Mouse (Mus musculus) embryonic facial prominence, embryonic 13.5 days (tissue): Measurements from ENCODE around the gene Creb1. TPM values are rescaled to one million over a fixed set of nuclear protein-coding genes. Genes with fewer than 3 reads are reported as not detected.
A peak's percentile ranks its signal among the peaks of the same experiment; 100 is the strongest.

ENCODE experiments used
- ATAC-seq: fragments of 200-750 bp; cut with Nextera tagmentation; 2 replicates; pipeline ENCODE4 v1.8.0; 2017; ENCODE audit warnings: low read depth; ENCODE audit not compliant: insufficient number of reproducible peaks, insufficient read depth, low FRiP score, low TSS enrichment
- H3K27ac ChIP-seq: fragments of 300-500 bp; sonication (generic); 2 replicates; pipeline ENCODE4 v1.5.1; 2015; ENCODE audit warnings: moderate library complexity, mild to moderate bottlenecking, inconsistent platforms
- H3K27me3 ChIP-seq: fragments of 300-500 bp; sonication (generic); 2 replicates; pipeline ENCODE4 v1.6.1; 2015; ENCODE audit warnings: mild to moderate bottlenecking, inconsistent platforms
- H3K36me3 ChIP-seq: fragments of 300-500 bp; sonication (generic); 2 replicates; pipeline ENCODE4 v1.6.1; 2015; ENCODE audit warnings: mild to moderate bottlenecking, inconsistent platforms
- H3K4me1 ChIP-seq: fragments of 300-500 bp; sonication (generic); 2 replicates; pipeline ENCODE4 v1.6.1; 2015; ENCODE audit warnings: inconsistent platforms
- H3K4me2 ChIP-seq: fragments of 300-500 bp; sonication (generic); 2 replicates; pipeline ENCODE4 v1.6.1; 2015; ENCODE audit warnings: moderate library complexity, mild to moderate bottlenecking, inconsistent platforms
- H3K4me3 ChIP-seq: fragments of 300-500 bp; sonication (generic); 2 replicates; pipeline ENCODE4 v1.5.1; 2015; ENCODE audit warnings: mild to moderate bottlenecking, inconsistent platforms
- H3K9ac ChIP-seq: fragments of 300-500 bp; sonication (generic); 2 replicates; pipeline ENCODE4 v1.6.1; 2015; ENCODE audit warnings: mild to moderate bottlenecking, inconsistent platforms
- H3K9me3 ChIP-seq: fragments of 300-500 bp; sonication (generic); 2 replicates; pipeline ENCODE4 v1.6.1; 2016; ENCODE audit warnings: inconsistent platforms
- WGBS: fragments of 180-500 bp; shearing (Covaris S2); methylation state at CpG from one replicate; pipeline ENCODE4 v1.1.7; 2015; ENCODE audit warnings: mixed read lengths; 5-methylcytosine and 5-hydroxymethylcytosine counted together
- polyA plus RNA-seq: library from polyadenylated mRNA; unstranded; fragments of >200 nt; fragmentation: Nextera tagmentation; extraction: Ambion mirVana; gene quantifications from 2 replicates; pipeline ENCODE4 v1.2.1, GENCODE M21; 2015

Creb1 gene
- polyA plus RNA-seq, 1 experiment from 2014 or later = 37.5 TPM

DNA sequence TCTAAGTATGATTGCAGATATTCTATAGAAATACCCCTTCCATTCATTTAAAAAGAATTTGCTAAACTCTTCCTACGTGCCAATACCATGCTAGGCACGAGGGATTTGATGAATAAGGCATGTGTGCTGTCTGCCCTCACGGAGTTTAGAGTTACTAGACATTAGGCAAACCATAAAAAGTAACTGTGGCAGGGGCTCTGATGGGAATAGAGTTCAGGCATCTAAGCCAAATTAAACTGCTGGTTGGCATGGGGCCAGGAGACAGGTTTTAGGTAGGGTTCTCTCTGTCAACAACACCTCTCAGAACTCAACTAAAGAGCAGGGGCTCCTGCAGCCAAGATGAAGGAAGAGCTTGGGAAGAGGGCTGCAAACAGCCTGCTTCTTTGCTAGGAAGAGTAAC lies 10.7 kb upstream of the Creb1 start:
- H3K4me1 ChIP-seq = no peaks in the 10 kb centered on the region
- WGBS = 40% methylated on average over 3 of the region's 3 CpGs
- H3K4me2 ChIP-seq = no peak overlapping the region
- no peaks in the 10 kb centered on the region for H3K36me3 ChIP-seq
- H3K9ac ChIP-seq = no peak overlapping the region
- ATAC-seq = no peak
- H3K4me3 ChIP-seq = no peak overlapping the region
- no peak overlapping the region for H3K27ac ChIP-seq
- H3K27me3 ChIP-seq = no peaks in the 10 kb centered on the region
- H3K9me3 ChIP-seq = no peaks in the 10 kb centered on the region

DNA sequence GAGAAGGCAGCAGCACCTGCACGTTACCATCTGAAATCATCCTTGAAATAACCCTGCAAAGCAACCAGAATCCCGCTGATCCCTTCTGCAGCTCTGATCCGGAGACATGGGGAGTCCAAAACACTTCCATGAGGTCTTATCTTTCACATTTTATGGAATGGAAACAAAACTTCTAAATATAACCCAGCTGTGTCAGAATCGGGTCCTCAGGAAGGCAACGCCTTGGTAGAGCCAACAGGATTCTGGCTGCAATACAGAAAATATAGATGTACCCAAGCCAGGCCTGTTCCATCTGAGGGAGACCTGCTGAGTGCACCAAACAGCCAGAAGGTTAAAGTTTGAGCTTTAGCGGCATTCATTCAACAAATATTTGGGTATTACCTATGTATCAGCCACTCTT lies 9.8 kb upstream of the Creb1 start:
- Histone ChIP-seq H3K4me2 (no peak overlapping the region), H3K9me3 (no peaks in the 10 kb centered on the region), H3K27me3 (no peaks in the 10 kb centered on the region), H3K9ac (no peak overlapping the region), H3K36me3 (no peaks in the 10 kb centered on the region), H3K4me3 (no peak overlapping the region), H3K27ac (no peak overlapping the region), H3K4me1 (no peaks in the 10 kb centered on the region)
- no peak for ATAC-seq
- 78% methylated on average over 6 of the region's 6 CpGs for WGBS

DNA sequence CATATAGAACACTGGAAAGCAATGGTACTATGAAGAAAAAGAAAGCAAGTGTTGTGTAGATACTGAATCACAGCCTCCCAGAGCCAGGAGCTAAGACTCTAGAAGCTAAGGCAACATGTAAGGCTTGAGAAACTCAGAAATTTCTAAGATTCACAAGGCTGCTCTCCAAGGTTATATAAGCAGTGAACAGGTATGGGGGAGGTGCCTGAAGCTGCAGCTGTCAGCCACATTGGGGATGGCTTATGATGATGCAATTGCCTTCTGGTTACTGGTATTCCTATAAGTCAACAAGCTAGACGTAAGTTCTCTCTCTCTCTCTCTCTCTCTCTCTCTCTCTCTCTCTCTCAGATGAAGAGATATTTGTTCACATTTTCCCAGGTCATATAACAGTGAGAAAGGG lies 9.3 kb upstream of the Creb1 start:
- Histone ChIP-seq H3K9ac (no peak overlapping the region), H3K4me1 (no peaks in the 10 kb centered on the region), H3K9me3 (no peaks in the 10 kb centered on the region), H3K27ac (no peak overlapping the region), H3K36me3 (no peaks in the 10 kb centered on the region), H3K4me3 (no peak overlapping the region), H3K4me2 (no peak overlapping the region), H3K27me3 (no peaks in the 10 kb centered on the region)
- ATAC-seq = no peak
- whole genome bisulfite sequencing = 85% methylated on average over 1 of the region's 1 CpGs

DNA sequence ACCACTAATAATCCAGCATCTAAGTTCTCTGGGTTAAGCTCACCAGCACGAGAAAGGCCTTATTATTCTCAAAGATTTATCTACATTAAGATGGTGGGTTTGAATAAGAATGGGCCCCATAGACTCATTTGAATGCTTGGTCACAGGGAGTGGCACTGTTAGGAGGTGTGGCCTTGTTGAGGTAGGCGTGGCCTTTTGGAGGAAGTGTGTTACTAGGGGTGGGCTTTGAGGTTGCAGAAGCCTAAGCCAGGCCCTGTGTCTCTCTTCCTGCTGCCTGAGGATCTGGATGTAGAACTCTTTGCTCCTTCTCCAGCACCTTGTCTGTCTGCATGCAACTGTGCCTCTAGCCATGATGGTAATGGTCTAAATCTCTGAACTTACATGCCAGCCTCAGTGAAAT lies 7.8 kb upstream of the Creb1 start:
- Histone ChIP-seq H3K36me3 (no peaks in the 10 kb centered on the region), H3K4me2 (no peak overlapping the region), H3K9ac (no peak overlapping the region), H3K27me3 (no peaks in the 10 kb centered on the region), H3K4me1 (no peaks in the 10 kb centered on the region), H3K27ac (no peak overlapping the region), H3K4me3 (no peak overlapping the region), H3K9me3 (no peaks in the 10 kb centered on the region)
- no peak for ATAC-seq
- WGBS = 87% methylated on average over 2 of the region's 2 CpGs

DNA sequence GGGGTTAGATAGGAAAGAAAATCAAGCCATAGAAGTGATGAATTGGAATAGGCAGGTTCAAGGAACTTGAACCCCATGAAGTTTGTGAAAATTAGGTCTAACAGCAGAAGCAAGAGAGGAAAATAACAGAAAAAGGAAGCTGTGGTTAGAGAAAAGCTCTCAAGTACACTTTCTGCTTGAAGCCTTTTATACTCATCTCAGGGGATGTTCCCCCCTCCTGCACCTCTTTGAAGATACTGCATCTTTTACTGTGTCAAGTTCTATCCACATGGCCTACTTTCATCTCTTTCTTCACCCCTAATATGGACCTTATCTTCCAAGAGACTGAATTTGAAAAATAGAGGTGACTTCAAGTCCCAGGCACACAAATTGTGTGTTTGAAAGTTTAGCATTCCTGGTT lies 4.8 kb upstream of the Creb1 start:
- Histone ChIP-seq H3K4me3 (no peak overlapping the region), H3K9me3 (no peaks in the 10 kb centered on the region), H3K9ac (no peak overlapping the region), H3K4me1 (peaks cover 12% of the 10 kb centered on the region), H3K36me3 (no peaks in the 10 kb centered on the region), H3K27me3 (no peaks in the 10 kb centered on the region), H3K27ac (no peak overlapping the region), H3K4me2 (no peak overlapping the region)
- ATAC-seq = no peak

DNA sequence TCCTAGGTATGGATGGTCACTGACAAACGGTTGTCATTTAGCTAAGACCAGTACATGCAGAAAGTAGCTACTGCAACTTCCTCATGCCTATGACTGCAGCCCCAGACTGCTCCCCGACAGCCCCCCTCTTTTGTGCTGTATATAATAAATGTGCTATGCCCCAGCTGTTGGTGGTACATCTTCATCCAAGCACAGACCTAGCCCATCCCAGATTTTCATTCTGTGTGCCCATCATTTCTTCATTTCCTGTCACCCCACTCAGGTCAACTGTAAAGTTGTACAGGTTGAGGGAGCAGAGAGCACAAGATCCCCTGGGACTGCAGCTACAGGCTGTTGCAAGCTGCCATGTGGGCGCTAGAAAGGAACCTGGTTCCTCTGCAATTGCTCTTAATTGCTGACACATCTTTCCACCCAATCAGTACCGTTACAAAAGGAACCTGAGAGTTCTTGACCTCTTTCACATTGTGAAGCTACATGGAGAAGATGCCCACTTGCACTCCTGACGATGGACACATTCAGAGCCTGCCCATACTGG lies 2.6 kb upstream of the Creb1 start:
- H3K27me3 ChIP-seq = no peaks in the 10 kb centered on the region
- no peak overlapping the region for H3K9ac ChIP-seq
- no peak for ATAC-seq
- no peak overlapping the region for H3K4me2 ChIP-seq
- WGBS = 87% methylated on average over 5 of the region's 5 CpGs
- H3K4me3 ChIP-seq = no peak overlapping the region
- H3K36me3 ChIP-seq = no peaks in the 10 kb centered on the region
- H3K4me1 ChIP-seq = peaks cover 17% of the 10 kb centered on the region
- H3K9me3 ChIP-seq = no peaks in the 10 kb centered on the region
- no peak overlapping the region for H3K27ac ChIP-seq

DNA sequence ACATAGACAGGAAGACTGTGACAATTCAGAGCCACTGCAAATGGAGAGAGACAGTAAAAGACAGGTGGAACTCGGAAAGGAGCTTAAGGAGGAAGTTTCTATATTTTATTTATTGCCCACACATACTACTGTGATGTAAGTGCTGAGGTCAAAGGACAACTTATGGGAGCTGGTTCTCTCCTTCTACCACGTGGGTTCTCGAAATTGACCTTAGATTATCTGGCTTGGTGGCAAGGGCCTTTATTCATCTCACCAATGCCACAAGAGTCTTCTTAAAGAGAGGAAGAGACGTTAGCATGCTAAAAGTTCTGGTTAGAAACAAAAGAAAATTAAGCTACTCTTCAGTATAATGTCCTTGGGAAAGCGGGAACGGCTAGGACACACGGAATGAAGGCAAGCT lies 897 bp upstream of the Creb1 start:
- 21% methylated on average over 7 of the region's 7 CpGs for WGBS
- H3K27ac ChIP-seq = peak overlapping the region; percentile 100
- H3K9ac ChIP-seq = peak overlapping the region; percentile 99
- no peaks in the 10 kb centered on the region for H3K36me3 ChIP-seq
- H3K4me3 ChIP-seq = peak overlapping the region; percentile 95
- H3K27me3 ChIP-seq = no peaks in the 10 kb centered on the region
- no peaks in the 10 kb centered on the region for H3K9me3 ChIP-seq
- H3K4me1 ChIP-seq = peaks cover 20% of the 10 kb centered on the region
- no peak for ATAC-seq
- peak overlapping the region; percentile 87 for H3K4me2 ChIP-seq

DNA sequence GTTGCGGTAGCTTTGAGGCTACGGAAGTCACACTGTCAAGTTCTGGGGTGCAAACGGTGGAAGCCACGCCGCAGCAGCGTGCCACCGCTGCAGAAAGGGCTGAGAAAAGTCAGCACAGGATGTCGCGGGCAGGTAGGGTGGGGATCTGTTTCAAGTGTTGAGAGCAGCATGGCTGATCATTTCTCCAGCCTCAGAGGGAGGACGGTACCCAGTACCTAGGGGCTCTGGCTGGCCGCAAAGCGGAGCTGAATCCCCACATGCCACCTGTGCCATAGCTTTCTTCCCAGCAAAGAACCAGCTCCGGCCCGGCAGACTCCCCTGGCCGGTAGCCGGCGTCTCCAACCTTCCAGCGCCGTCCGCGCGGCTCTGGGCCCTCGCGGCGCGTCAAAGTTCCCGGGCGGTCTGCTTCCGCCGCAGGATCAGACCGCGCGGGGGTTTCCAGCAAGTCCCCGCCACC lies 350 bp upstream of the Creb1 start:
- no peaks in the 10 kb centered on the region for H3K36me3 ChIP-seq
- peak overlapping the region; percentile 99 for H3K9ac ChIP-seq
- WGBS = under 1% methylated on average over 34 of the region's 34 CpGs
- peak overlapping the region; percentile 87 for H3K4me2 ChIP-seq
- peak; percentile 70 for ATAC-seq
- H3K9me3 ChIP-seq = no peaks in the 10 kb centered on the region
- peak overlapping the region; percentile 100 for H3K27ac ChIP-seq
- no peaks in the 10 kb centered on the region for H3K27me3 ChIP-seq
- H3K4me3 ChIP-seq = peak overlapping the region; percentile 95
- peaks cover 20% of the 10 kb centered on the region for H3K4me1 ChIP-seq

DNA sequence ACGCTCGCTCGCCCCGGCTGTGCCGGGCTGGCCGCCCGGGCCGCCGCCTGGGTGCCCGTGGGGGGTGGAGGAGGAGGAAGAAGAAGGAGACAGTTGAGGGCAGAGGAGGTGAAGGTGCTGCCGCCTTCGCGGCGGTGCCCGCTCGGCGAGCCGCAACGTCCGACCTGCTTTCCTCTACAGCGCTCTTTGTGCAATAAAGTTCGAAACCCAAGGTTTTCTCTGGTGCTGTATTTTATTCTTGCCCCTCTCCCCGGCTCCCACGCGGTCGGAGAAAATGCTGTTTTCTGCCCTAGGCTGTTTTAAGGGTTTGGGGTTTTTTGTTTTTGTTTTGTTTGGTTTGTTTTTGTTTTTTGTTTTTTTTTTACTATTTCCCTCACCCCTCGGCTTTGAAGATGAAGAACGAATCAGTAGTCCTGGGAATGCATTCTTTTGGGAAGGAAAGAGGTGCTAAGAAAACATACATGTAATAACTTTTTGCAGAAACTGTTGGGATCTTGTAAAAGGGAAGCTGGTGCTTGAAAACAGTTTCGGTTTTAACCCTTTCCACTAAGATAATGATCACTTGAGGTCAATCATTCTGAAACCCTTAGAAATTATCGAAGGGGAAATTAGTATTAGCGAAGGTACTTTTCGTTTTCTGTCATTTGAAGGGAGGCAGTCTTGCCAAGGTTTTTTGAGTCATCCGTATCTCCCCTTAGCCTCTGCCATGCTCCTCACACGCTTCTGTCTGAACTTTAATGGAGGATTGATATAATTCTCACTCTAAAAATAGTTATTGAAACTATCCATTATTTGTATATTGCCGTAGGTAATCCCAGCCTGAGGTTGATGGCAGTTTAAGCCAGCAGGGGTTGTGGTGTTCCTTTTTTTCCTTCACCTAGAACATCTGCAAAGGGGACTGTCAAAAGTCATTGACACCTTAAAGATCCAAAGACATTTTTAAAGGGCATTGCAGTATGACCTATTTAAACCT lies 1.3 kb downstream of the Creb1 start:
- peak overlapping the region; percentile 71 for H3K4me2 ChIP-seq
- peaks cover 24% of the 10 kb centered on the region for H3K4me1 ChIP-seq
- peak overlapping the region; percentile 95 for H3K4me3 ChIP-seq
- no peaks in the 10 kb centered on the region for H3K27me3 ChIP-seq
- H3K9me3 ChIP-seq = no peaks in the 10 kb centered on the region
- peak overlapping the region; percentile 100 for H3K27ac ChIP-seq
- ATAC-seq = no peak
- WGBS = under 1% methylated on average over 33 of the region's 35 CpGs
- no peaks in the 10 kb centered on the region for H3K36me3 ChIP-seq
- peak overlapping the region; percentile 99 for H3K9ac ChIP-seq

DNA sequence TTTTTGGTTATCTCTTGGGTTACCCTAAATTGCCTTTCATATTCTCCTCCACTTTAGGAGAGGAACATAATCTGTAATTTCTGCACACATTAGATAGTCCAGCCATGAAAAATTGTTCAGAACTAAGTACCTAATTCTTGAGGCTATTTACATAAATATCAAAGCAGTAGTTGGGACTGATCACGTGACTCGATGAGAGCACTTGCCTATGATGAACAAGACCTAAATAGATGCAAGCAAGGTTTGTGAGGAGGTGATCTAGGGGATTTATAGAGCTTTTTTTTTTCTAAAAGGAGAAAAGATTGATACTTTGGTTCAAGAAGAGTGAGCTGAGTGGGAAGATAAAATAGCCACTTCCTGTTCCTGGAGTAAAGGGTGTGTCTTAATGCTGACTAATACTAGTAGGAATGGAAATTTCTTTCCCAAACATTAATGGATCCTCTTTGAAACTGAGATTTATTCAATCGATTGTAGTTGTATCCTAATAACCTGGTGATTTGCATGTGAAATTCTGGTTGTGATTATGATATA lies 6.5 kb downstream of the Creb1 start:
- no peak for ATAC-seq
- Histone ChIP-seq H3K4me2 (no peak overlapping the region), H3K9ac (no peak overlapping the region), H3K4me3 (no peak overlapping the region), H3K36me3 (no peaks in the 10 kb centered on the region), H3K27ac (no peak overlapping the region), H3K4me1 (peaks cover 13% of the 10 kb centered on the region), H3K9me3 (no peaks in the 10 kb centered on the region), H3K27me3 (no peaks in the 10 kb centered on the region)
- WGBS = 90% methylated on average over 3 of the region's 3 CpGs

DNA sequence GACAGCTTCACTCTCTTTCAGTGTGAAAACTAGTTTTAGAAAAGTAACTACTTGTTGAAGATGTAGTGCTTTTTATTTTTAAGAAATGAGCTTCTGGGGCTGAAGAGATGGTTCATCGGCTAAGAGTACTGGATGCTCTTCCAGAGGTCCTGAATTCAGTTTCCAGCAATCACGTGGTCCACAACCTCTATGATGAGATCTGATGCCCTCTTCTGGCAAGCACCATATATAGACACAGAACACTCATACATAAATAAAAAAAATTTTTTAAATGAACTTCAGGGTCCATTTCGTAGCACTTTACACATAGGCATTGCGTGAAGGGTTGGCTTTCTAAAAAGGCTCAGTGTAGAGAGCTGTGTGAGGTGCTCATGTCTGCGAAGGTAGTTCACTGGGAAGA lies 11.3 kb downstream of the Creb1 start:
- 86% methylated on average over 5 of the region's 5 CpGs for WGBS
- Histone ChIP-seq H3K27ac (no peak overlapping the region), H3K36me3 (no peaks in the 10 kb centered on the region), H3K4me2 (no peak overlapping the region), H3K27me3 (no peaks in the 10 kb centered on the region), H3K4me3 (no peak overlapping the region), H3K9me3 (no peaks in the 10 kb centered on the region), H3K9ac (no peak overlapping the region), H3K4me1 (no peaks in the 10 kb centered on the region)
- ATAC-seq = no peak

DNA sequence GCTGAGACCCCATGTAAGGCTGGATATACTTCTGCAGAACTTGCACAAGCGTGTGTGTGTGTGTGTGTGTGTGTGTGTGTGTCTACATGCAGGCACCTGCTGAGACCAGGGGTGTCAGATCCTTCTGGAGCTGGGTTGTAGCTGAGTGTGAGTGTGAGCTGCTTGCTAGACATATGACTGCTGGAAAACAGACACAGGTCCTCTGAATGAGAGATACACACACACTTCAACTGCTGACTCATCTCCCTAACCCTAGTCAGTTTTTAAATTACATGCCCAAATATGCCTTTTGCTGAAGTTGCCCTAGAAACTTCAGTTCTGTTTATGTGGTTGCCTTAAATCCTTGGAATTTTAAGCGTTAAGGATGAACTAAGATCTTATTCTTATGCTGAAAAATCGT lies 13.6 kb downstream of the Creb1 start:
- H3K9ac ChIP-seq = no peak overlapping the region
- no peaks in the 10 kb centered on the region for H3K4me1 ChIP-seq
- H3K36me3 ChIP-seq = no peaks in the 10 kb centered on the region
- no peak overlapping the region for H3K4me3 ChIP-seq
- ATAC-seq = no peak
- no peaks in the 10 kb centered on the region for H3K9me3 ChIP-seq
- WGBS = 78% methylated on average over 3 of the region's 3 CpGs
- no peak overlapping the region for H3K27ac ChIP-seq
- no peaks in the 10 kb centered on the region for H3K27me3 ChIP-seq
- no peak overlapping the region for H3K4me2 ChIP-seq
